Mouse (Mus musculus) Patski (cell line): ENCODE data around the gene Hdlbp. TPM values are rescaled to one million over a fixed set of nuclear protein-coding genes. Genes with fewer than 3 reads are reported as not detected.

Experiments
- ATAC-seq: fragments of 100-300 bp; one replicate; pipeline ENCODE4 v1.8.0; 2021
- CTCF ChIA-PET: fragments of 350-600 bp; sonication (Branson Sonifier 250); formaldehyde crosslinking; loops from one replicate; lab custom pipeline; 2022; ENCODE audit warnings: inconsistent platforms; lab: Charles Lee
- POLR2A ChIA-PET: fragments of 350-600 bp; sonication (Branson Sonifier 250); formaldehyde crosslinking; loops from one replicate; lab custom pipeline; 2022; ENCODE audit warnings: antibody characterized with exemption, inconsistent platforms; lab: Charles Lee
- DNase-seq: peaks from one replicate; pipeline ENCODE4 v3.0.0-alpha.2; 2011; ENCODE audit warnings: low read depth, low spot score
- H3K27me3 ChIP-seq: fragments of 371-371 bp; one replicate; pipeline ENCODE4 v1.5.1; 2021
- CTCF ChIP-seq: fragments of 100-300 bp; IDR thresholded peaks from one replicate; pipeline ENCODE4 v1.5.1; 2021
- in situ Hi-C: fragments of 300-500 bp; cut with MboI; formaldehyde crosslinking; loops from 3 replicates; pipeline ENCODE4 v1.11.1; 2018; ENCODE audit warnings: low pct_unique_long_range_greater_than_20kb, mixed read lengths
- polyA plus RNA-seq: library from polyadenylated mRNA; unstranded; gene quantifications from one replicate; pipeline ENCODE4 v1.2.3, GENCODE M21; 2021

Hdlbp gene
- polyA plus RNA-seq, 1 experiment from 2014 or later = 263 TPM

GRCm38 (mm10) chr1:93445822-93446162, 32.8 kb downstream of the Hdlbp start:
- TF ChIP-seq CTCF = peak; percentile 36
- ChIA-PET CTCF (interaction anchor here (1.3 kb wide), 1 partner anchor 10 kb away, joined by 3 read pairs; no protein-coding TSS in a partner anchor), POLR2A (interaction anchor here (0.9 to 1.9 kb wide), 2 partner anchors 8 to 32 kb away, joined by 3 to 7 read pairs; partner anchors contain the start of gene Hdlbp)
- peak; percentile 7 for DNase-seq
- no peaks in the 10 kb centered on the region for H3K27me3 ChIP-seq
- peak; percentile 19 for ATAC-seq
- in situ Hi-C loops = no loop called here

GRCm38 (mm10) chr1:93445111-93445821, 33.3 kb downstream of the Hdlbp start:
- no peaks in the 10 kb centered on the region for H3K27me3 ChIP-seq
- in situ Hi-C loops = no loop called here
- POLR2A ChIA-PET = interaction anchor here (0.6 to 1.9 kb wide), 4 partner anchors 9 to 174 kb away, joined by 3 to 7 read pairs (median 3); partner anchors contain the start of genes Farp2 and Hdlbp
- CTCF ChIA-PET = interaction anchor here (1.3 to 2.1 kb wide), 3 partner anchors 10 to 32 kb away, joined by 3 to 7 read pairs (median 4); no protein-coding TSS in a partner anchor
- TF ChIP-seq CTCF = no peak
- ATAC-seq (peak; percentile 85), DNase-seq (peak; percentile 12)

GRCm38 (mm10) chr1:93444405-93445110, 34.1 kb downstream of the Hdlbp start:
- in situ Hi-C loops = no loop called here
- peak; percentile 81 for ATAC-seq
- H3K27me3 ChIP-seq = no peaks in the 10 kb centered on the region
- ChIA-PET POLR2A (interaction anchor here (0.6 to 1.9 kb wide), 3 partner anchors 34 to 174 kb away, joined by 3 to 7 read pairs (median 3); partner anchors contain the start of genes Farp2 and Hdlbp), CTCF (interaction anchor here (1.3 to 2.1 kb wide), 3 partner anchors 9 to 33 kb away, joined by 3 to 7 read pairs (median 4); no protein-coding TSS in a partner anchor)
- peak; percentile 35 for DNase-seq
- TF ChIP-seq CTCF = peak; percentile 16

- no peak for DNase-seq
- in situ Hi-C loops = no loop called here
- CTCF ChIA-PET = interaction anchor here (1.5 kb wide), 1 partner anchor 25 kb away, joined by 3 read pairs; no protein-coding TSS in a partner anchor
Measured at GRCm38 (mm10) chr1:93439321-93439720, 39.3 kb downstream of the Hdlbp start.

GRCm38 (mm10) chr1:93432087-93432486, 46.5 kb downstream of the Hdlbp start:
- no peaks in the 10 kb centered on the region for H3K27me3 ChIP-seq
- ChIA-PET POLR2A (interaction anchor here (0.6 kb wide), 1 partner anchor 10 kb away, joined by 3 read pairs; no protein-coding TSS in a partner anchor), CTCF (interaction anchor here (1.3 kb wide), 1 partner anchor 9 kb away, joined by 3 read pairs; no protein-coding TSS in a partner anchor)
- in situ Hi-C loops = no loop called here
- DNase-seq (no peak), ATAC-seq (no peak)
- no peak for TF ChIP-seq CTCF

More at GRCm38 (mm10) chr1:93439321-93439720, 39.3 kb downstream of the Hdlbp start:
- no peak for TF ChIP-seq CTCF
- H3K27me3 ChIP-seq = no peaks in the 10 kb centered on the region
- ATAC-seq = no peak
- POLR2A ChIA-PET = no interaction called here

GRCm38 (mm10) chr1:93403403-93403802, 75.2 kb downstream of the Hdlbp start:
- CTCF ChIA-PET = no interaction called here
- no peaks in the 10 kb centered on the region for H3K27me3 ChIP-seq
- no peak for TF ChIP-seq CTCF
- ATAC-seq (no peak), DNase-seq (no peak)
- POLR2A ChIA-PET = no interaction called here
- in situ Hi-C loops = no loop called here

- no peak for TF ChIP-seq CTCF
- peaks cover 7% of the 10 kb centered on the region for H3K27me3 ChIP-seq
- ChIA-PET CTCF (no interaction called here), POLR2A (no interaction called here)
- DNase-seq (no peak), ATAC-seq (no peak)
- in situ Hi-C loops = no loop called here
Measured at GRCm38 (mm10) chr1:93401191-93402052, 77.2 kb downstream of the Hdlbp start.

- ChIA-PET POLR2A (interaction anchor here (0.7 kb wide), 1 partner anchor 26 kb away, joined by 3 read pairs; no protein-coding TSS in a partner anchor), CTCF (no interaction called here)
- no peak for ATAC-seq
- in situ Hi-C loops = no loop called here
- no peaks in the 10 kb centered on the region for H3K27me3 ChIP-seq
- no peak for TF ChIP-seq CTCF
- no peak for DNase-seq
Measured at GRCm38 (mm10) chr1:93388906-93389305, 89.7 kb downstream of the Hdlbp start.

- no peak for DNase-seq
- ATAC-seq = no peak
- POLR2A ChIA-PET = no interaction called here
- TF ChIP-seq CTCF = no peak
- H3K27me3 ChIP-seq = no peaks in the 10 kb centered on the region
- CTCF ChIA-PET = no interaction called here
- in situ Hi-C loops = no loop called here
Measured at GRCm38 (mm10) chr1:93387198-93387597, 91.4 kb downstream of the Hdlbp start.

- ATAC-seq = no peak
- CTCF ChIA-PET = no interaction called here
- no peak for TF ChIP-seq CTCF
- in situ Hi-C loops = no loop called here
- POLR2A ChIA-PET = no interaction called here
- no peaks in the 10 kb centered on the region for H3K27me3 ChIP-seq
- DNase-seq = no peak
Measured at GRCm38 (mm10) chr1:93379117-93379516, 99.5 kb downstream of the Hdlbp start.
